In genomic region chr1:91299026-91299706, GRCm38 (mm10) we compare ENCODE assay signal across 8 mouse cellular contexts. TPM values are rescaled to one million over a fixed set of nuclear protein-coding genes. Genes with fewer than 3 reads are reported as not detected.
DNase-seq lines count a peak whose midpoint lies in the region; ATAC-seq lines count a peak whose summit lies in the region.

No protein-coding gene starts in this region.

- H3K27ac ChIP-seq in lung, embryonic 15.5 days: no peak overlapping the region
- H3K27ac ChIP-seq in embryonic facial prominence, embryonic 12.5 days: no peak overlapping the region
- peak overlapping the region; percentile 66; the same call in 1 of the 2 replicates for H3K27ac ChIP-seq in intestine, embryonic 16.5 days (ENCODE audit: low read length)
- no peak overlapping the region for H3K27ac ChIP-seq in neural tube, embryonic 15.5 days (replicated peaks)

- H3K4me3 ChIP-seq in lung, embryonic 15.5 days: peak overlapping the region; percentile 71
- H3K4me3 ChIP-seq in embryonic facial prominence, embryonic 12.5 days: peak overlapping the region; percentile 92
- peak overlapping the region; percentile 91 for H3K4me3 ChIP-seq in intestine, embryonic 16.5 days (ENCODE audit: low read length)
- peak overlapping the region; percentile 74 for H3K4me3 ChIP-seq in neural tube, embryonic 15.5 days (replicated peaks)

- 71% methylated on average over 13 of the region's 13 CpGs for WGBS in lung, embryonic 15.5 days
- WGBS in embryonic facial prominence, embryonic 12.5 days: 73% methylated on average over 13 of the region's 13 CpGs
- whole genome bisulfite sequencing in intestine, embryonic 16.5 days: 66% methylated on average over 13 of the region's 13 CpGs
- WGBS in neural tube, embryonic 15.5 days: 85% methylated on average over 13 of the region's 13 CpGs

- peaks cover 13% of the 10 kb centered on the region; the same call in 1 of the 2 replicates for H3K4me1 ChIP-seq in lung, embryonic 15.5 days
- H3K4me1 ChIP-seq in embryonic facial prominence, embryonic 12.5 days: 0 out of 2 replicates have a peak, but pooled peaks cover 3% of the 10 kb centered on the region
- H3K4me1 ChIP-seq in intestine, embryonic 16.5 days (ENCODE audit: control insufficient read depth, insufficient read depth, low read length): peaks cover 19% of the 10 kb centered on the region
- peaks cover 8% of the 10 kb centered on the region for H3K4me1 ChIP-seq in neural tube, embryonic 15.5 days

- H3K4me2 ChIP-seq in lung, embryonic 15.5 days: peak overlapping the region; percentile 61
- peak overlapping the region; percentile 63 for H3K4me2 ChIP-seq in embryonic facial prominence, embryonic 12.5 days (replicated peaks)
- peak overlapping the region; percentile 79 for H3K4me2 ChIP-seq in intestine, embryonic 16.5 days (ENCODE audit: low read depth, low read length)
- peak overlapping the region; percentile 65 for H3K4me2 ChIP-seq in neural tube, embryonic 15.5 days

- peak overlapping the region; percentile 66; the same call in 1 of the 2 replicates for H3K9ac ChIP-seq in lung, embryonic 15.5 days
- no peak overlapping the region for H3K9ac ChIP-seq in embryonic facial prominence, embryonic 12.5 days
- H3K9ac ChIP-seq in intestine, embryonic 16.5 days (ENCODE audit: low read depth, low read length): peak overlapping the region; percentile 87
- peak overlapping the region; percentile 75 for H3K9ac ChIP-seq in neural tube, embryonic 15.5 days (replicated peaks)

- no peaks in the 10 kb centered on the region for H3K27me3 ChIP-seq in lung, embryonic 15.5 days
- H3K27me3 ChIP-seq in embryonic facial prominence, embryonic 12.5 days: no peaks in the 10 kb centered on the region
- H3K27me3 ChIP-seq in intestine, embryonic 16.5 days (replicated peaks; ENCODE audit: control insufficient read depth, insufficient read depth, low read length): no peaks in the 10 kb centered on the region
- H3K27me3 ChIP-seq in neural tube, embryonic 15.5 days (replicated peaks): no peaks in the 10 kb centered on the region

- intact Hi-C loops in gastrocnemius, postnatal 14 days (cut with DNase I; ENCODE audit: low total_unique reads): no loop called here
- intact Hi-C loops in gastrocnemius, postnatal 36 days (cut with DNase I): no loop called here

- no peak for DNase-seq in lung, postnatal 36 days
- no peak for DNase-seq in gastrocnemius, postnatal 14 days
- no peak for DNase-seq in ovary, adult 18-20 months (ENCODE audit: low spot score)
- DNase-seq in gastrocnemius, postnatal 36 days: no peak

- no peak for ATAC-seq in lung, embryonic 15.5 days (ENCODE audit: borderline replicate concordance, extremely low read depth, low FRiP score, low TSS enrichment)
- ATAC-seq in embryonic facial prominence, embryonic 12.5 days (ENCODE audit: insufficient number of reproducible peaks, insufficient read depth, low FRiP score, low TSS enrichment): no peak
- no peak for ATAC-seq in intestine, embryonic 16.5 days
- ATAC-seq in neural tube, embryonic 15.5 days (ENCODE audit: low FRiP score): no peak

- peaks cover 6% of the 10 kb centered on the region; the same call in 1 of the 2 replicates for H3K36me3 ChIP-seq in lung, embryonic 15.5 days
- peaks cover 5% of the 10 kb centered on the region; the same call in 1 of the 2 replicates for H3K36me3 ChIP-seq in embryonic facial prominence, embryonic 12.5 days
- H3K36me3 ChIP-seq in intestine, embryonic 16.5 days (ENCODE audit: control insufficient read depth, insufficient read depth, low read length): no peaks in the 10 kb centered on the region
- H3K36me3 ChIP-seq in neural tube, embryonic 15.5 days: peaks cover 8% of the 10 kb centered on the region

- no peaks in the 10 kb centered on the region for H3K9me3 ChIP-seq in lung, embryonic 15.5 days
- H3K9me3 ChIP-seq in embryonic facial prominence, embryonic 12.5 days: no peaks in the 10 kb centered on the region
- H3K9me3 ChIP-seq in intestine, embryonic 16.5 days (ENCODE audit: control insufficient read depth, low read length): no peaks in the 10 kb centered on the region
- no peaks in the 10 kb centered on the region for H3K9me3 ChIP-seq in neural tube, embryonic 15.5 days (replicated peaks)

RNA-seq across cellular contexts. Expression of gene Scly, which starts 1.0 kb away (rescaled TPM):
- polyA plus RNA-seq in lung, embryonic 15.5 days (2015; fragmentation: Nextera tagmentation; extraction: Ambion mirVana): 13.9 and 14.2 TPM in 2 replicates
- polyA plus RNA-seq in embryonic facial prominence, embryonic 12.5 days (2016; fragmentation: Nextera tagmentation; extraction: Ambion mirVana): 12.3 and 14.2 TPM in 2 replicates
- 27.4 and 28.6 TPM in 2 replicates for polyA plus RNA-seq in intestine, embryonic 16.5 days (2015; fragmentation: Nextera tagmentation; extraction: Ambion mirVana)
- 16.3 and 16.6 TPM in 2 replicates for polyA plus RNA-seq in neural tube, embryonic 15.5 days (2015; fragmentation: Nextera tagmentation; extraction: Ambion mirVana)
- total RNA-seq in gastrocnemius, postnatal 14 days (2021): 10 to 100 TPM in 1 of 2 experiments, 1 to 10 TPM in 1; 9.5 to 10.2 TPM
- 10 to 100 TPM in 1 of 2 experiments, 1 to 10 TPM in 1; 9.4 to 12.1 TPM for total RNA-seq in gastrocnemius, postnatal 36 days (2021)

RNA-seq across cellular contexts. Expression of gene Espnl, which starts 22.7 kb away (rescaled TPM):
- polyA plus RNA-seq in lung, embryonic 15.5 days (2015; fragmentation: Nextera tagmentation; extraction: Ambion mirVana): 0.04 and 0.05 TPM in 2 replicates
- 0.18 and 0.23 TPM in 2 replicates for polyA plus RNA-seq in embryonic facial prominence, embryonic 12.5 days (2016; fragmentation: Nextera tagmentation; extraction: Ambion mirVana)
- 0.07 and 0.09 TPM in 2 replicates for polyA plus RNA-seq in intestine, embryonic 16.5 days (2015; fragmentation: Nextera tagmentation; extraction: Ambion mirVana)
- 0.08 and 0.09 TPM in 2 replicates for polyA plus RNA-seq in neural tube, embryonic 15.5 days (2015; fragmentation: Nextera tagmentation; extraction: Ambion mirVana)
- total RNA-seq in gastrocnemius, postnatal 14 days (2021): under 1 TPM; 0.07 to 0.18 TPM
- total RNA-seq in gastrocnemius, postnatal 36 days (2021): under 1 TPM; 0.05 to 0.10 TPM

RNA-seq across cellular contexts. Expression of gene Ube2f, which starts 49.1 kb away (rescaled TPM):
- 70.0 and 70.3 TPM in 2 replicates for polyA plus RNA-seq in lung, embryonic 15.5 days (2015; fragmentation: Nextera tagmentation; extraction: Ambion mirVana)
- polyA plus RNA-seq in embryonic facial prominence, embryonic 12.5 days (2016; fragmentation: Nextera tagmentation; extraction: Ambion mirVana): 72.4 and 72.9 TPM in 2 replicates
- polyA plus RNA-seq in intestine, embryonic 16.5 days (2015; fragmentation: Nextera tagmentation; extraction: Ambion mirVana): 58.5 and 68.8 TPM in 2 replicates
- polyA plus RNA-seq in neural tube, embryonic 15.5 days (2015; fragmentation: Nextera tagmentation; extraction: Ambion mirVana): 58.6 and 63.2 TPM in 2 replicates
- 10 to 100 TPM; 55.9 to 59.7 TPM for total RNA-seq in gastrocnemius, postnatal 14 days (2021)
- 10 to 100 TPM; 56.1 to 58.7 TPM for total RNA-seq in gastrocnemius, postnatal 36 days (2021)

RNA-seq across cellular contexts. Expression of gene Klhl30, which starts 51.6 kb away (rescaled TPM):
- polyA plus RNA-seq in lung, embryonic 15.5 days (2015; fragmentation: Nextera tagmentation; extraction: Ambion mirVana): 1.6 and 2.3 TPM in 2 replicates
- 0.46 and 1.3 TPM in 2 replicates for polyA plus RNA-seq in embryonic facial prominence, embryonic 12.5 days (2016; fragmentation: Nextera tagmentation; extraction: Ambion mirVana)
- polyA plus RNA-seq in intestine, embryonic 16.5 days (2015; fragmentation: Nextera tagmentation; extraction: Ambion mirVana): 0.37 and 0.38 TPM in 2 replicates
- 0.24 and 0.26 TPM in 2 replicates for polyA plus RNA-seq in neural tube, embryonic 15.5 days (2015; fragmentation: Nextera tagmentation; extraction: Ambion mirVana)
- 10 to 100 TPM; 50.4 to 72.9 TPM for total RNA-seq in gastrocnemius, postnatal 14 days (2021)
- total RNA-seq in gastrocnemius, postnatal 36 days (2021): 10 to 100 TPM; 55.0 to 66.7 TPM
